Mouse (Mus musculus) limb, embryonic 13.5 days (tissue): ENCODE results near the gene Ahcyl2. TPM values are rescaled to one million over a fixed set of nuclear protein-coding genes. Genes with fewer than 3 reads are reported as not detected.

Experiments
- ATAC-seq: fragments of 200-750 bp; cut with Nextera tagmentation; 2 replicates; pipeline ENCODE4 v1.8.0; 2017; ENCODE audit warnings: low read depth, moderate number of reproducible peaks, moderate TSS enrichment; ENCODE audit not compliant: low FRiP score
- H3K27ac ChIP-seq: fragments of 300-500 bp; sonication (generic); 2 replicates; pipeline ENCODE4 v1.5.1; 2015; ENCODE audit warnings: inconsistent platforms, mild to moderate bottlenecking, moderate library complexity
- H3K27me3 ChIP-seq: fragments of 300-500 bp; sonication (generic); 2 replicates; pipeline ENCODE4 v1.6.1; 2015; ENCODE audit warnings: mild to moderate bottlenecking, inconsistent platforms
- H3K36me3 ChIP-seq: fragments of 300-500 bp; sonication (generic); 2 replicates; pipeline ENCODE4 v1.6.1; 2015; ENCODE audit warnings: inconsistent platforms, mild to moderate bottlenecking, moderate library complexity
- H3K4me1 ChIP-seq: fragments of 300-500 bp; sonication (generic); 2 replicates; pipeline ENCODE4 v1.6.1; 2015; ENCODE audit warnings: inconsistent platforms
- H3K4me2 ChIP-seq: fragments of 300-500 bp; sonication (generic); replicated peaks from 2 replicates; pipeline ENCODE4 v1.6.1; 2015; ENCODE audit warnings: inconsistent platforms, mild to moderate bottlenecking, moderate library complexity
- H3K4me3 ChIP-seq: fragments of 300-500 bp; sonication (generic); 2 replicates; pipeline ENCODE4 v1.5.1; 2015; ENCODE audit warnings: moderate library complexity, mild to moderate bottlenecking, inconsistent platforms
- H3K9ac ChIP-seq: fragments of 300-500 bp; sonication (generic); 2 replicates; pipeline ENCODE4 v1.6.1; 2015; ENCODE audit warnings: mild to moderate bottlenecking, inconsistent platforms
- H3K9me3 ChIP-seq: fragments of 300-500 bp; sonication (generic); 2 replicates; pipeline ENCODE4 v1.6.1; 2016; ENCODE audit warnings: inconsistent platforms
- WGBS: fragments of 180-500 bp; shearing (Covaris S2); methylation state at CpG from one replicate; pipeline ENCODE4 v1.1.7; 2015; 5-methylcytosine and 5-hydroxymethylcytosine counted together
- polyA plus RNA-seq: library from polyadenylated mRNA; unstranded; fragments of >200 nt; fragmentation: Nextera tagmentation; extraction: Ambion mirVana; gene quantifications from 2 replicates; pipeline ENCODE4 v1.2.1, GENCODE M21; 2015

The Ahcyl2 gene
- polyA plus RNA-seq, 1 experiment from 2014 or later = 20.2 TPM

DNA sequence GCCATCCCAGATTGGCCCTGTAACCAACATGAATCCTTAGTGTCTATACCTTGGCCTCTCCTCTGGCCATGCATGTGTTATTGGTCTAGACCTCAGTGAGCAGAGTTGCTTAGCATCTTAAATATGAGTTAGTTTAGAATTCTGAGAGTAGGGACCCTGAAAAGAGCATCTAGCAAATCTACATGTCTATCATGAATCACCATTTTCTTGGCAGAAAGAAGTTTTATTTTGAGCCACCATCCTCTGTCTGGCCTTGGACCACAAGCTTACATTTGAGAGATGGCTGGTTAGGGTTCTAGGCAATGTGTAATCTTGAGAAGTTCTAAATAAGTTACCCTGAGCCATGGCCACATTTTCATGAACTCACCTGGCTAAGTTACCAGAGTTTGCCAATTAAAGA lies 162.3 kb downstream of the Ahcyl2 start:
- Histone ChIP-seq H3K4me1 (no peaks in the 10 kb centered on the region), H3K9me3 (no peaks in the 10 kb centered on the region), H3K36me3 (no peaks in the 10 kb centered on the region), H3K4me2 (no peak overlapping the region), H3K27ac (no peak overlapping the region), H3K27me3 (no peaks in the 10 kb centered on the region), H3K4me3 (no peak overlapping the region), H3K9ac (no peak overlapping the region)
- ATAC-seq = no peak

DNA sequence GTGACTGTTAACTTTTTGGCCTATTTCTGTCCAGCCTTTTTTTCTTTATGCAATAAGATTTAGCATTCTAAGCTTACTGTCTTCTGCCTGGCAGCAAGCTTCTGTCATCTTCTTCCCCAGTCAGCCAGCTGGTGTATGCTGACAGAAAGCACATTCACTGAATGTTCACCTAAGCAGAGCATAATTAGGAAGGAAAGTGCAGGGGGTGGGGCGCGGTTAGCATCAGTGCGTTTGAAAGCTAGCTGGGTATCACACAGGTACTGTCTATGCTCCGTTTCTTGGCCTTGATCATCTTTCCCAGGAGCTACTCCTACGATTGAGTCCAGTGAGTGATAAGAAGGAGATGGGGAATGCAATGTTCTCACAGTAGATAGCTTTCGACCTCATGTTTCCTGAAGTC lies 162.9 kb downstream of the Ahcyl2 start:
- Histone ChIP-seq H3K4me1 (no peaks in the 10 kb centered on the region), H3K4me3 (no peak overlapping the region), H3K36me3 (no peaks in the 10 kb centered on the region), H3K9ac (no peak overlapping the region), H3K4me2 (no peak overlapping the region), H3K27me3 (no peaks in the 10 kb centered on the region), H3K27ac (no peak overlapping the region), H3K9me3 (no peaks in the 10 kb centered on the region)
- WGBS = 80% methylated on average over 6 of the region's 6 CpGs
- ATAC-seq = no peak

DNA sequence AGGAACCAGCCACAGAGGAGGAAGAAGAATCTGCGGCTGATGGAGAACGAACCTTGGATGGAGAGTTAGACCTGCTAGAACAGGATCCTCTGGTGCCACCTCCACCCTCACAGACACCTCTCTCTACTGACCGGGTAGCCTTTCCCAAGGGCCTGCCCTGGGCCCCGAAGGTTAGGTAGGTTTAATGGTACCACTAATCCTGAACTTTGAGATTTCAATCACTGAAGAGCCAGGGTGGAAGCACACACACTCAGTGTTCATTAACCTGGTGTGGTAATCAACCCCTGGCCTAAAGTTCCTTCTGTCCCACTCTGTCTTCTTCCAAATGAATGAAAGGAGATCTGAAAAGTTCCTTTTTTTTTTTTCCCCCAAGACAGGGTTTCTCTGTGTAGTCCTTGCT lies 163.4 kb downstream of the Ahcyl2 start:
- Histone ChIP-seq H3K36me3 (no peaks in the 10 kb centered on the region), H3K9ac (no peak overlapping the region), H3K4me1 (no peaks in the 10 kb centered on the region), H3K27ac (no peak overlapping the region), H3K4me3 (no peak overlapping the region), H3K9me3 (no peaks in the 10 kb centered on the region), H3K27me3 (no peaks in the 10 kb centered on the region), H3K4me2 (no peak overlapping the region)
- 84% methylated on average over 4 of the region's 4 CpGs for WGBS
- no peak for ATAC-seq

DNA sequence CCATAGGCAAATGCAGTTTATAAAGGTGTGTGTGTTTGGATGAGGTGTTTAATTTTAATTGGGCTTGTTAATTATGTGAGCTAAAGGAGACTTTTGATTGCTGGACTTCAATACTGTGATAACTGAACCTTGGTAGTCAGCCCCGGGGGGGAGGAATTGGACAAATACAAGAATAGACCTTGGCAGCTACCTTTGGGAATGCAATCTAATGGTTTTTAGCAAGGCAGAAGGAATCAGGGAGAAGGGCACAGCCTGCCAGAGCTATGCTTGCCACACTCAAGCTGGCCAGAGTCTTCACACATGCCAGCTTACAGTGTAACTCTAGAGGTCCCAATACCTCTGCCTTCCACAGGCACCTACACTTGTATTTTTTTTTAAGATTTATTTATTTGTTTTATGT lies 167.9 kb downstream of the Ahcyl2 start:
- ATAC-seq = no peak
- Histone ChIP-seq H3K9ac (no peak overlapping the region), H3K27ac (no peak overlapping the region), H3K36me3 (no peaks in the 10 kb centered on the region; the same call in 1 of the 2 replicates), H3K4me2 (no peak overlapping the region), H3K27me3 (no peaks in the 10 kb centered on the region), H3K4me3 (no peak overlapping the region), H3K9me3 (no peaks in the 10 kb centered on the region), H3K4me1 (no peaks in the 10 kb centered on the region)
- 79% methylated on average over 1 of the region's 1 CpGs for WGBS

DNA sequence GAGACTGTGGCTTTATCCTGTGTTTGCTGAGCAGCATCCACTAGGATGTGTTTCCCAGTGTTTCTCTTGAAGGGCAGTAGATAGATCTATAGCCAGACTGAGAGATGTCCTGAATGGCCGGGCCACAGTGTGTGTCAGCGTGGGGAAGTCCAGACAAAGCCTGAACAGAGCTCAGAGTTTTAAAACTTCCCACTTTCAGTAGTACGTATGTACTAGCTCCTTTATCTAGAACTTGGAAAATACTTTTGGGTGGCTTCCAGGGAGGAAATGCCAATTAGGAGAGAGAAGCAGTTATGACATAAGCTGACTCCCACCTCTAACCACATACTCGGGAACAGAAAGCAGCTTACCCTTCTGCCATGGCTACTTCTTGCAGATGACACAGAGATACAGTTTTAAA lies 172.6 kb downstream of the Ahcyl2 start:
- Histone ChIP-seq H3K4me2 (no peak overlapping the region), H3K36me3 (no peaks in the 10 kb centered on the region; the same call in 1 of the 2 replicates), H3K9ac (0 out of 2 replicates have a peak overlapping the region, but pooled peaks have one; percentile 9), H3K4me3 (no peak overlapping the region), H3K27ac (no peak overlapping the region), H3K4me1 (no peaks in the 10 kb centered on the region), H3K9me3 (no peaks in the 10 kb centered on the region), H3K27me3 (no peaks in the 10 kb centered on the region)
- ATAC-seq = no peak
- 72% methylated on average over 4 of the region's 4 CpGs for WGBS

DNA sequence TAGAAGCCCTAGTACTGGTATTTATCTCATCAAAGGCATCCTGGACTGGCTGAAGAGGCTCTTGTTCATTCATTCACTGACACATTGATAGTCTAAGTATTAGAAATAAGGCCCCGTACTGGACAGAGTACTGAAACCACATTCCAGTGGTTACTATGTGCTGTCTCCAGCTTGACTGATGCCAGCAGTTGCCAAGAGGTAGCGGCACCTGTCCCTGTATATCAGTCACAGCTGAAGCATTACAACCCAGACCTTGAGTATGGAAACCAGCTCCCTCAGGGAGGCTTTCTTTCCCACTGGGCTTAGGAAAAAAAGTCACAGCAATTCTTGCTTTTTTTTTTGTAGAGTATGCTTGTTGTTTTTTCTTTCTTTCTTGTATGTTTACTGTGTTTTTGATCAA lies 173.2 kb downstream of the Ahcyl2 start:
- Histone ChIP-seq H3K9me3 (no peaks in the 10 kb centered on the region), H3K4me2 (no peak overlapping the region), H3K4me3 (no peak overlapping the region), H3K27ac (no peak overlapping the region), H3K27me3 (no peaks in the 10 kb centered on the region), H3K9ac (no peak overlapping the region), H3K36me3 (no peaks in the 10 kb centered on the region; the same call in 1 of the 2 replicates), H3K4me1 (no peaks in the 10 kb centered on the region)
- peak; percentile 57; the same call in 1 of the 2 replicates for ATAC-seq
- 86% methylated on average over 2 of the region's 2 CpGs for WGBS

DNA sequence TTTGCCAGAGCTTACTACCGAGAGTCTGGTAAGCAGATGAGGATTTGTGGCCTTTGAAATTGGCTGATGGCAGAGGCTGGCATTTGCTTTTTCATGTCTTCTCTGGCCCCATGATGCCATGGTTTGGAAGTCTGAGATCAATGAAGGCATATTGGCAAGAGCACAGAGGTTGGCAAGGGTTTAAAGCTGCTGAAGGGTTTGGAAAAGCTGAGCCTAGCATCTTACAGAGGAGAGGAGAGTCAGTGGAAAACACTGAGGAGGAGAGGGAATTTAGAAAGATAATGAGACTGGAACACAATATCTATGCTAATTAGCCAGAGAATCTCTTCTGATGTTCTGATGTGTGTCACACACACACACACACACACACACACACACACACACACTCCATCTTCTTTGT lies 176.7 kb downstream of the Ahcyl2 start:
- no peak overlapping the region for H3K4me2 ChIP-seq
- H3K4me1 ChIP-seq = no peaks in the 10 kb centered on the region
- H3K27ac ChIP-seq = no peak overlapping the region
- ATAC-seq = no peak
- H3K9ac ChIP-seq = no peak overlapping the region
- 36% methylated on average over 1 of the region's 1 CpGs for WGBS
- H3K4me3 ChIP-seq = no peak overlapping the region
- no peaks in the 10 kb centered on the region for H3K9me3 ChIP-seq
- no peaks in the 10 kb centered on the region for H3K36me3 ChIP-seq
- no peaks in the 10 kb centered on the region for H3K27me3 ChIP-seq

DNA sequence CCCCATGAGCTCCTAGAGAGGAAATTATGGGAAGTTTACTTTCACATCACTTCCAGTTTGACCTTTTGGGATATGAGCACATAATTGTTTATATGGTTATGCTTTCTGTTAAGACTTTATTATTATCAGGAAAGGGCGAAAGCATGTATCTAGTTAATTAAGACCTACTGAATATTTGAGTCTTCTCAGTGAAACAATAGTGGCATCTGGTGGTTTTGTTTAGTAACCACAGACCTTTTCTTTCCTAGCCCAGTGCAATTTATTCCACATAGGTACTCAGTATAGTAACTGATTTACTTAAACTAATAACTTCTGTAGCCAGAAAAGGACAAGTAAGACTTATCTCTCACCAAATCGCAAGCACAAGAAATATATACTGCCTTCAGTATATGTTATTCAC lies 178.8 kb downstream of the Ahcyl2 start:
- Histone ChIP-seq H3K4me1 (no peaks in the 10 kb centered on the region), H3K9me3 (no peaks in the 10 kb centered on the region), H3K9ac (no peak overlapping the region), H3K4me3 (no peak overlapping the region), H3K27ac (no peak overlapping the region), H3K4me2 (no peak overlapping the region), H3K36me3 (no peaks in the 10 kb centered on the region), H3K27me3 (no peaks in the 10 kb centered on the region)
- 85% methylated on average over 2 of the region's 2 CpGs for WGBS
- ATAC-seq = no peak

DNA sequence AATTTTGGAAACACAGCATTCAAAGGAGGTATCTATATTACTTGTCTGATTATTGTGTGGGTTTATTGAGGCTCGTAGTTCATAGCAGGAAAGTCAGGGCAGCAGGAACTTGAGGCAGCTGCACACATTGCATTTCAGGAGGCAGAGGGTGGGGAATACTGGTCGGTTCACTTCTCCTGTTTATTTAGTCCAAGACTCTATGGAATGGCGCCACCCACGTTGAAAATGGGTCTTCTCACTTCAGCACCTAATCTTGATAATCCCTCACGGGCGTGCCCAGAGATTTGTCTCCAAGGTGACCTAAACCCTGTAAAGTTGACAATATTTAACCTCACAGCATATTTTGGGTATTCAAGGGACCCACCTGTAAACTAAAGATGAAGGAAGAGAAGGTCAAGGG lies 180.0 kb downstream of the Ahcyl2 start:
- Histone ChIP-seq H3K36me3 (no peaks in the 10 kb centered on the region), H3K4me1 (no peaks in the 10 kb centered on the region), H3K27me3 (no peaks in the 10 kb centered on the region), H3K9ac (no peak overlapping the region), H3K4me2 (no peak overlapping the region), H3K9me3 (no peaks in the 10 kb centered on the region), H3K4me3 (no peak overlapping the region), H3K27ac (no peak overlapping the region)
- 69% methylated on average over 6 of the region's 6 CpGs for WGBS
- no peak for ATAC-seq

DNA sequence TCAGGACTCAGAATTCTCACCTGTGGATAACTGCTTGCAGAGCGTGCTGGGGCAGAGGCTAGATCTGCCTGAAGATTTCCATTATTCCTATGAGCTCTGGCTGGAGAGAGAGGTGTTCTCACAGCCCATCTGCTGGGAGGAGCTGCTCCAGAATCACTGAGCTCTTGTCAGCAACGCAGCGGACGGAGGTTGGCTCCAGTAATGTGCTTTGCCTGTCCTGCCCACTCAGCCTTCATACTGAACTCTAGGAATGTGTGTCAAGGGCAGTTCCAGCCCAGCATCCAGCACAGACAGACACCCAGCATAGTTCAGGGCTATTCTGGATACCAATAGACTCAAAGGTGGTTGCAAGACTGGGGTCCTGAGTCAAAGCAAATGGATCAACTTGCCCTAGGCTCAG lies 188.9 kb downstream of the Ahcyl2 start:
- 87% methylated on average over 4 of the region's 4 CpGs for WGBS

DNA sequence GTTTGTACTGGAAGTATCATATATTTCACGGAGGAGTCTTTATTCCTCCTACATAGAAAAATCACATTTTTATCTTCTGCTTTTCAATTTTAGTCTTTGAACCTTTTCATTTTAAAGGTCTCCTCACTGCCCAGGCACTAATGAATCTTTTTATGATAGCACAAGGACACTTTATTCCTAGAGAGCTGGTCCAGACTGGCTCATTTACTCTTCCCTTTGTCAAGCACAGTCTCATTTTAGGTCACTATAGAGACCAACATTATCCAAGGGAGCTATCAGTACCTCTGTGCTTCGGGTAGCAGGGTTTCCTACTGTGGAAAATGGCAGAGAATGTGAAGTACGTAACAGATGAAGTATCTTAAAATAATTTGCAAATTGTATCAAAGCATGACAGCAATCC lies 190.9 kb downstream of the Ahcyl2 start:
- H3K27me3 ChIP-seq = no peaks in the 10 kb centered on the region
- WGBS = 70% methylated on average over 3 of the region's 3 CpGs
- no peak overlapping the region for H3K4me3 ChIP-seq
- no peaks in the 10 kb centered on the region for H3K9me3 ChIP-seq
- ATAC-seq = no peak
- H3K27ac ChIP-seq = no peak overlapping the region
- no peaks in the 10 kb centered on the region for H3K4me1 ChIP-seq
- H3K4me2 ChIP-seq = no peak overlapping the region
- H3K36me3 ChIP-seq = no peaks in the 10 kb centered on the region
- H3K9ac ChIP-seq = no peak overlapping the region

More for the DNA sequence above, 188.9 kb downstream of the Ahcyl2 start:
- no peaks in the 10 kb centered on the region for H3K36me3 ChIP-seq
- no peak overlapping the region for H3K4me3 ChIP-seq
- H3K27ac ChIP-seq = no peak overlapping the region
- H3K9ac ChIP-seq = no peak overlapping the region
- no peaks in the 10 kb centered on the region for H3K27me3 ChIP-seq
- no peaks in the 10 kb centered on the region for H3K4me1 ChIP-seq
- no peak for ATAC-seq
- H3K4me2 ChIP-seq = no peak overlapping the region
- H3K9me3 ChIP-seq = no peaks in the 10 kb centered on the region

DNA sequence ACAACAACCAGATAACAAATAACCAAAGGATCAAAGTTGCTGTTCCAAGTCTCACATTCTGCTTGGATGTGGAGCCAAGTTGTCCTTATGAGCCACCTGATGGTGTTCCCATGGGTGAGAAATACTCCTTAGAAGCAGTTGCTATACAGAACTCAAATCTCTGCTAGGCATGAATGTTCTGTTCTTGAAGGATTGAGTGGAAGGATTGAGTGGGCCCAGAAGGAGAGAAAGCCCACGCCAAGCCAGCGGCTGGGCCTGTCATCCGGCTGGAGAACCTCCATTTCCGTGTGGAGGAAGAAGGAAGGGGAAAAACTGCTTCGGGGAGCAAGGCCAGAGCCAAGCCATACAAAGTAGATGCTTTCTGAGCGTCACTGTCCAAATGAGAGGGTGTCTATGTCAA lies 193.3 kb downstream of the Ahcyl2 start:
- Histone ChIP-seq H3K9ac (no peak overlapping the region), H3K36me3 (no peaks in the 10 kb centered on the region), H3K4me3 (no peak overlapping the region), H3K27ac (no peak overlapping the region), H3K27me3 (no peaks in the 10 kb centered on the region), H3K4me1 (no peaks in the 10 kb centered on the region), H3K9me3 (no peaks in the 10 kb centered on the region), H3K4me2 (no peak overlapping the region)
- WGBS = 88% methylated on average over 6 of the region's 6 CpGs
- ATAC-seq = no peak
